Mouse (Mus musculus) mouse embryonic stem cell (cell line): ENCODE data around the gene Fbp1.

Source experiments
- in situ Hi-C, 2 experiments: fragments of 300-500 bp; cut with MboI; formaldehyde crosslinking; loops; 1 replicate in 1 of 2; 3 replicates in 1 of 2; pipeline ENCODE4 v1.14.3; 2019 to 2020; ENCODE audit warnings: low sequenced_read_pairs in 2 of 2, low pct_unique_long_range_greater_than_20kb in 1 of 2, mixed read lengths in 1 of 2; ENCODE audit not compliant: unreplicated experiment in 1 of 2

Gene Fbp1

DNA sequence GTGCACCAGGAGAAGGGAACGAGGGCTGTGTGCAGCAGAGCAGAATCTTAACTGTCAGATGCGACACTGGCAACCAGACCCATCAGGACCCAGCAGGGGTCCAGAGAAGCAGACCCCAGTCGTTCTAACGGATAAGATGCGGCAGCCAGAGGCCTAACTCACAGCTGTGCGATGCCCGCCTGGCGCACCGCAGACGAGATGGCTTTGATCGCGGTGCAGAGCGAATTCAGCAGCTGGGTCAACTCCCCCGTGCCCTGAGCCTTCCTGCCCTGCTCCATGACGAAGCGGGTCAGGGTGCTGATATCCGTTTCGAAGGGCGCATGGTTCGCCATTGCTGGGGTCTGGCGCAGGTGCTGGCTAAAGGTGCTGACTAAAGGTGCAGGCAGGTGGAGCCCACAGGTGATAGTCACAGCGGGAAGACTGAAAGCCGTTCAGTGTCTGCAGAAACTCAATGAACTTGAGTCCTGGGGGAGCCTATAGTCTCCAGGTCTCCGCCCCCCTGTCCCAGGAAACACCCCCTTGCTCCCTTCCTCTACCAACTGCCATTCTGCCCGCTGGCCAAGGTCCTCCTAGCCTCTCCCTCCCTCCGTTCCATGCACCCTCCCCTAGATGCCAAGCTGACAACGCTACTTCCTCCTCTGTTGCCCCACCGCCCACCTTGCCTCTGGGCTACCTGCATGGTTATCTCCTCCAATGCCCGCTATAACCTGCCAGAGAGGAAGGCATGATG, at the start of gene Fbp1:
TSS of gene Fbp1 (minus strand) at position 571 of the 730 bp plus-strand sequence.
- in situ Hi-C loops = no loop called here

DNA sequence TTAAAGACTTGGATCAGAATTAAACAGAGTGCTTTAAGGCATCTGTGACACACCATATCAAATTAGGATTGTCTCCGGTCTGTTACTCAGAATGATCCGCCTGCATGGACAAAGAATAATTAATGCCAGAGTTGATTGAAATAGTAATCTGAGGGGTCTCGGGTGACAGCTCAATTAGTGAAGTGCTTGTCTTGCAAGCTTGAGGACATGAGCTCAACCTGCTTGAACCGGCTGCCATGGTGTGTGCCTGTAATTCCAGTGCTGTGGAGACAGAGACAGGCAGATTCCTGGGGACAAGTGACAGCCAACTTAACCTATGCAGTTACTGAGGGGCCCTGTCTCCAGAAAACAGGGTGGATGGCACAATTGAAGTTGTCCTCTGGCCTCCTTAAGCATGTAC, 44.4 kb upstream of the Fbp1 start:
- in situ Hi-C loops = no loop called here

DNA sequence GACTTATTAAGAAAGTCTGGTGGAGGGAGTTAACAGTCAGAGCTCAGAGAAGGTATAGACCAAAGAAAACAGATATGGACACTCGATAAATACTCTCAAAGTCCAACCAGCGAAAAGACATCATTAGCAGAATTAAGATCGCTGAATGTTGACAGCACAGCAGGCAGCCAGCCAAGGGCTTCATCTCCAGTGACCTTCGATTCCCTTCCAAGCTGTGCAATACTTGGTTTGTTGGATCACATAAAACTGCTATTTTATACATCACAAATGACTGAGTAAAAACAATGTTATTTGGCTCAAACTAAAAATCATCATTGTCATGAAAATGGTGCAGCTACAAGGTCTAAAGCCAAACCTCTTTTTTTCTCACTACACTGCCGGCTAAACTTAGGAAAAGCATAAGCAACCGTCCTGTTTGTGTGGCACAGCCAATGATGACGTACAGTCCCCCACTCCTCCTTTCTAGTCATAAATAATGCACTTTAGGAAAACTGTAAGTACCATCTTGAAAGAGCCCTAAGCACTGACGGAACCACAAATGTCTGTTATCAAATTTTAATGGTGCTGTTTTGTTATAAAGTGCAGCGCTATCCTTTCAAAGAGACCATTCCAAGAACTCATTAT, 41.8 kb upstream of the Fbp1 start:
- in situ Hi-C loops = loop anchor here (10.0 kb wide), 2 partner anchors 395 to 405 kb away; no protein-coding TSS in a partner anchor

DNA sequence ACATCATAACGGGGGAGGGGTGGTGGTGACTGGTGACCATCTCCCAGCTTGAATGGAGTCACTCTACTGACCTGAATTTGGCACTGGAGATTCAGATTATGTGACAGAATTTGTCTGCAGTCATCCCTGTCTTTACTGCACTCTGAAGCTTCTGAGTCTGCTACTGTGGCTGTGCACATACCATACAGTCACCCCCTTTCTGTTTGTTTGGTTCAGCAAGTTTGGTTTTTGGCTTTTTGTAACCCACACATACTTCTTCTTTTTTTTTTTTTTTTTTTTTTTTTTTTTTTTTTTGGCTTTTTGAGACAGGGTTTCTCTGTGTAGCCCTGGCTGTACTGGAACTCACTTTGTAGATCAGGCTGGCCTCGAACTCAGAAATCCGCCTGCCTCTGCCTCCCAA, 41.1 kb upstream of the Fbp1 start:
- in situ Hi-C loops = loop anchor here (10.0 kb wide), 2 partner anchors 396 to 406 kb away; no protein-coding TSS in a partner anchor

DNA sequence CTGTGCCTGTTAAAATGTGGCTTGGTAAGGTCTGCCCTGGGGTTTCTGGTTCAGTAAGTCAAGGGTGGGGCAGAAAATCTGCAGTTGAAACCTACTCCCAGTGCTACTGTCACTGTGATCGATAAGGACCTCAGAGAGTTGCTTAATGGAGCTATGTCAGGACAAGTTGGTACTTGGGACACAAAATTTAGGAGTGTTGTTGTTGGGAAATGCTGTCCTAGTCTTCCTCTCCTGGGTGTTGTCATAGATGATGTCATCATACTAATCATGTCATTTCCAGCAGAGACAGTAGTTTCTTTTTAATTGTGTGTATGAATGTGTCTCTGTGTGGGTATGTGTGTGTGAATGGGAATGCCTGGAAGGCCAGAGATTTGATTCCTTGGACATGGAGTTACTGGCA, 39.4 kb upstream of the Fbp1 start:
- in situ Hi-C loops = loop anchor here (10.0 kb wide), 2 partner anchors 397 to 407 kb away; no protein-coding TSS in a partner anchor

DNA sequence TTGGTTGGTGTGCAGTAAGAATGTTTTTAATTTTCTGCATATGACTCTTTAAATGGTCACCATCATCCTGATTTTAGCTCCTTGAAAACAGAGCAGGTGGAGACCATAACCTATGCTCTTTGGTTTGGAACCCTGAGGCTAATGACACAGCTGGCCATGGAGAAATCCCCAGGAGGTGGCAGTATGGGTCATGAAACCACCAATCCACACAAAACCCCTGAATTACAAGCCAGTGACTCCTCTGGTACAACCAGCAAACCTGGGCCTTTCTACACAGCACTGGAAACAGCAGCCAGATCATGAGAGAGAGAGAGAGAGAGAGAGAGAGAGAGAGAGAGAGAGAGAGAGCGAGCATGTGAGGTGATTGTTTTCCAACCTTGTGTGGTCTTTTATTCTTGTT, 38.4 kb upstream of the Fbp1 start:
- in situ Hi-C loops = loop anchor here (10.0 kb wide), 2 partner anchors 398 to 408 kb away; no protein-coding TSS in a partner anchor

DNA sequence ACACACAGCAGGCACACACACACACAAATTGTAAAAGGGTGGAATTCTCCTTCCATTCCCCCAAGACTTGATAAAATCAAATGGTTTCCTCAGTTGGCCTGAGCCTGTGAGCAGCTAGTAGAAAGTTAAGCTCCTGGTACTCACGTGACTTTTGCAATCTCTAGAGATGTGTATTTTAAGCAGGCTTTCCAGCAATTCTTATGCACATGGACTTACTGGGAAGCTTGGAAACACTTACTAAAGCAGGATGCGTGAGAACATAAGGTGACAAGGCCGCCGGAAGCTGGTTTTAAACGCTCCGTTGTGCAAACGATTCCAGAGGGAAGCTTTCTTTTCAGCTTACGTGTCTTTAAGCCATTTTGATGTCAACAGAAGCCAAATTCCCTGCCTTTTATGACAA, 35.1 kb upstream of the Fbp1 start:
- in situ Hi-C loops = loop anchor here (10.0 kb wide), 2 partner anchors 402 to 412 kb away; no protein-coding TSS in a partner anchor

DNA sequence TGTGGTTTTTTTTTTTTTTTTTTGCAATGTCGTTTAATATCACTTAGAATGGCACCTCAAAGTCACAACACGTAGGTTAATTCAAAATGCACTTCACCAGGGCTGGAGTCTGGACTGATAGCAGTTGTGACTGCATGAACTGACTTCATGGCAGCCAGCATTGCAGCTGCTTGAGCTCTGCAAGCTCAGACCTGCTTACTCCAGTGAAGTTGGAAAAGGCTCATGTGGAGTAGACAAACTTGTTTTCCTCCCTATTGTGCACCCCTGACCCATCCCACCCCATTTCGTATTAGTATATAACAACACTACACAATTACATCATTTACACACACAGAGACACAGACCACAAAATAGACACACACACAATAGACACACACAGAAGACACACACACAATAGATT, 34.6 kb upstream of the Fbp1 start:
- in situ Hi-C loops = loop anchor here (10.0 kb wide), 2 partner anchors 402 to 412 kb away; no protein-coding TSS in a partner anchor

DNA sequence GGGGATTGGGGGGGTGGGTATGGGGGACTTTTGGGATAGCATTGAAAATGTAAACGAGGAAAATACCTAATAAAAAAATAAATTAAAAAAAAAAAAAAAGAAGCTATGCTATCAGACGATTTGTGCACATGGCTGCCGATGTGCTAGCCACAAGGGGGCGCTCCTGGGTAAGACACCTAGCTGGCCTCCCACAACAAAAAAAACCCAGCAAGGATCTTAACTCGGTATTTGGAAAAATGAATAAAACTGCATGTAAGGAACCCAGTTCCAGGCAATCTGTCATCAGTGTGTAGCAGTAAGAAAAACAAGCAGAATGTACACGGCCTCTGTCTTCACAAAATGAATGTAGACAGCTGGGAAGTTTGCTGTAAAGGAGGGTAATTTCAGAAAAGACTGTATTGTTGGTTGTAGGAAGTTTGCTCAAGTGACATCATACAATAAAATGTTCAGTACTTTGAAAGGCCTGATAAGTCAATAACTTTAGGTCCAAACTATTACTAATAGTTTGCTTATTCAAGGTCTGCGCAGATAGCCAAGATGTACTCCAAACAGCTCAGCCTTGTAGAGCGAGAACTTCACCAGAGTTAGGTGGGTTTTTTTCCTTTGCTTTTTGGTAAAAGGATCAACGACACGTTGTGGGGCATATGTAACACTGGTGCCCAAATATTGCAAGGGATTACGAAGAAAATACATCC, 31.7 kb upstream of the Fbp1 start:
- in situ Hi-C loops = loop anchor here (10.0 kb wide), 2 partner anchors 405 to 415 kb away; no protein-coding TSS in a partner anchor

DNA sequence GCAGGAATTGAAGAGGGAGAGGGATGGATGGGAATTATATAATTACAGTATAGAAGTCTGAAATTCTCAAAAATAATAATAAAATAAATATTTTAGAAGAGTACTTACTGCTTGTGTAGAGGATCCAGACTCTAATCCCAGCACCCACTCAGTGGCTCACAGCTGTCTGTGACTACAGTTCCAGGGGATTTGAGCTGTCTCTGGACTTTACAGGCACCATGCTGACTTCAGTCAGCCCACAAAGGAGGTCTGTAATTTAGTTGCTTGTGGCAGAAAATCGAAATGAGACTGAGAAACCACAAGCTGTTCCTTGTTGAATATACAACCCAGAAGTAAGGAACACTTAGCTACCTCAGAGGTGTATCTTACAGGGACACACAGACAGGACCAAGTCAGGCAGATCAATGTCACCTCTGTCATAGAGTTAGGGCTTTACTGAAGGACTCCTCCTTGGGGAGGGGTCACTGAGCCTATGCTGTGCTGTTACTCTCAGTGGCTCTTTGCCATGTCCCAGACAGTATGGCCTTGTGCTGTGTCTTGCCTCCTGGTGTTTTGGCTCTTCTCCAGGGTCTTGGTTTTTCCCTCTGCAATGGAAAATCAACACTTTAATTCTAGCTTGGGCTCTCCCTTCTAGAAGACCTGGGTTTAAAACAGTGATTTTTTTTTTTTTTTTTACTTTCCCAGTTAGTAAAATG, 29.5 kb upstream of the Fbp1 start:
- in situ Hi-C loops = no loop called here

DNA sequence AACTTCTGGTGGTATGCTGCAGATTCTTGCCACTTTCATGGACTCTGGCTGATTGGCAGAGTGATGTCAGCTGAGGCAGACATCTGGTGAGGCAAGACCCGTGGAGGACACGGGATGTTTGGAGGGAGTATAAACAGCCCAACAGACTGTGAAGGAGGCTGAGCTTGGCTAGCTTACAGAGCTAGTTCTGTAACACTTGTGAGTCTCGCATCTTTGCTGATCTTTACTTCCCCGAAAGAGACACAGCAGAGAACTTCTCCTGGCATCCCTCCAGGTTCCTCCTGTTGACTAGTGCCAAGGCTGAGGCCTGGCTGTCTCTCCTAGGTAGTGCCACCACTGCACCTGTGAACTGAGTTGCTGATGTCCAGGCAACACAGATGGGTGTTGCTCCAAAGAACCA, 28.6 kb upstream of the Fbp1 start:
- in situ Hi-C loops = no loop called here

DNA sequence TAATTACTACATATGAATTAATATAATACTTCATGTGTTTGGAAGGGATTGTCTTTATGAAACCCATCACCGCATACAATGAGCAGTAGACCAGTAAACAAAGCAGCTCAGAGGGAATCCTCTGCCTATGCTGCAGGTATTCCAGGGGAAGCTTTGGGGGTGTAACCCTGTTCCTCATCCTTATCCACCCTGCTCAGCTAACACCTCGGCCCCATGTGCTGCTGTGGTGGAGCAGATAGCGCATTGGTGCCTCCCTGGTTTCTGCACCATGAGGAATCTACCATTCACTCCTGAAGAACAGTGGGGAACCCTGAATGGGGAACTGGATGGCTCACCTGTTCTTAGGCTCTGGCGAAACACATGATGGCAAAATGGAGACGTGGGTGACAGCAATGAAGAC, 23.5 kb upstream of the Fbp1 start:
- in situ Hi-C loops = no loop called here

DNA sequence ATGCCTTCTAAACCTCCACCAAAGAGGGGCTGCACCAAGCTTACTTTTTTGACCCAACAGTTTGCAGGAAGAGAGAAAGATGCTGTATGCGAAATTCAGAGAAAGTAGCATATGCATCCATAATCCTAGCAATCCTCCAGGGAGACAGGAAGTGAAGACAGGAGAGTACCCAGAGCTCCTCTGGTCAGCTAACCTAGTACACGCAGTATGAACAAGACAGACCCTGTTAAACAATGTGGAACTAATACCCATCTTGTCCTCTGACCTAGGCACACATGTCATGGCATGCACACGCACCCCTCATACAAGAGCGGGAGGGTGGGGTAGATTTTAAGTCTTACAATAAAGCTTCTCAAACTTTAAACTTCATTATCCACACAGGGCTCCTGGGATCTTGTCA, 22.1 kb upstream of the Fbp1 start:
- in situ Hi-C loops = no loop called here

DNA sequence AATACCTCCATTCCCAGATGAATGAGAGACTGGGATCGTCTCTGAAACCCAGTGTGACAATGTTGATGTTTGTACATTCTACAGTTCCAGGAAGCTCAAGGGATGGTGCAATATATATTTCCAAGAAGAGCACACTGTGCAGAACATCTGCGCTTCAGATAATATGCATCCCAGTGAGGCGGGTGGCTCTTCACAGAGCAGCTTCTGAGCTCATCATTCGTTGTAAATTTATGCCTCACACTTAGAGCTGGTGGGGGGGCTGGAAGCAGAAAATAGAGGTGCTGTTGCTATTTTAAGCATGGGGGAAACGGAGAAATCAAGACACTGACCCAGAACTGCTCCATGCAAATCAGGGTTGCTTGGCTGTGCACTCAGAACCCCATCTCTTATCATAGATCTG, 21.7 kb upstream of the Fbp1 start:
- in situ Hi-C loops = no loop called here

DNA sequence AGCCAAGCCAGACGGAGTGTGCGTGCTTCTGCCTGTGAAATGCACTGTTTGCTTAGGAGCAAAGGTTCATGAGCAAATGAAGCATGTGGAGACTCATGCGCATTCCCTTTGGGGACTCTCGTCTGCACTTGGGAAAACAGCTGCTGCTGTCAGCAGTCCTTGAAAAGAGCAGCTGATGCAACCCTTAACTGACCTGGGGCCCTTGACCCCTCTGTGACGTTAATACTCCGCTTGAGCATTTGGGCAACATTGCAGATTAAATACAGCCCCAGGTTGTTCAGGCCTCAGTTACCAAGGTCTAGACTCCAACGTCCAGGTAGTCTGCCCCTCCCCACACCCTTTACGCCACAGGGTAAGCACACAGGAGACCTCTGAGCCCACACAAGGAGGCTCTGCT, 20.1 kb upstream of the Fbp1 start:
- in situ Hi-C loops = no loop called here

DNA sequence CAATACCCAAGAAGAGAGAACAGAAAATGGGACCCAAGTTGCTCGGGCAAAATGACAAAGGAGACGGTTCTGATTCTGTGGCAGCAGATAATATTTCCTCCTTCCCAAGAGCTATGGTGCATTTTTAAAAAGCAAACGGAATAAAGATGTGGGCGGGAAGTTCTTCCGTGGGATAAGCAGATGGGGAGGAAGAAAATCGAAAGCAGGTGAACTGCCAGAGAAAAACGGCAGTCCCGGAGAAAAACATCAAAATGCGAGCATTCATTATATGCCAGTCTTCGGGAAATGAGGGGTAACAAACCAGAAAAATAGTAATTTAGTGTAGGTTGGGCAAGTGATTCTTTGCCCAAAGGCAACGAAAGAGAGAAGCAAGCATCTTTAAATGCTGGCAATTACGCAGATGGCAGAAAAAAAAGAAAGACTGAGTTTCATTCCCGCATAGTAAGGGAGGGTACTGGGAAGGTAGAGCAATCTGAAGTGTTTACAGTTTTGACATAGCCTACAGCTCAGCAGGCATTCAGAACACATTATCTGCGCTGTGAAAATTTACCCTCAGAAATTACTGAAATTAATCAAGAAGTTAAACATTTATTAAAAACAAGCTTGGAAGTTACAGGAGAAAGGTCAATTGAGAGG, 19.6 kb upstream of the Fbp1 start:
- in situ Hi-C loops = no loop called here

DNA sequence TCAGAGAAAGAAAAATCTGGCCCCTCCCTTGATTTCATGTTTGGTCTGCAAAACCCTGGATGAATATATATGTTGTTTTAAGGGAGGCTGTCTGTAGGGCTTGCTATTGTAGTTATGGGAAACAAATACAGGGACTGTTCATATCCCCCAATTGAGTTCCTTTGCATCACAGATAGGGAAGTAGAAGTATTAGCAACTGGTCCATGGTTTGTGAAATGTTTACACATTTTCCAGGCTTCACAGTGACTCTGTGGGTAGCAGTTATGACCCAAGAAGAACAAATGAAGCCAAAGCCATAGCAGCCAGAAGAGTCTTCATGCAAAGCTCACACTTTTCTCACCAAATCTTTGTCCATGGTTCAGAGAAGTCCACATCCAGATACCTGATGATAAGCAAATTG, 13.1 kb upstream of the Fbp1 start:
- in situ Hi-C loops = no loop called here

DNA sequence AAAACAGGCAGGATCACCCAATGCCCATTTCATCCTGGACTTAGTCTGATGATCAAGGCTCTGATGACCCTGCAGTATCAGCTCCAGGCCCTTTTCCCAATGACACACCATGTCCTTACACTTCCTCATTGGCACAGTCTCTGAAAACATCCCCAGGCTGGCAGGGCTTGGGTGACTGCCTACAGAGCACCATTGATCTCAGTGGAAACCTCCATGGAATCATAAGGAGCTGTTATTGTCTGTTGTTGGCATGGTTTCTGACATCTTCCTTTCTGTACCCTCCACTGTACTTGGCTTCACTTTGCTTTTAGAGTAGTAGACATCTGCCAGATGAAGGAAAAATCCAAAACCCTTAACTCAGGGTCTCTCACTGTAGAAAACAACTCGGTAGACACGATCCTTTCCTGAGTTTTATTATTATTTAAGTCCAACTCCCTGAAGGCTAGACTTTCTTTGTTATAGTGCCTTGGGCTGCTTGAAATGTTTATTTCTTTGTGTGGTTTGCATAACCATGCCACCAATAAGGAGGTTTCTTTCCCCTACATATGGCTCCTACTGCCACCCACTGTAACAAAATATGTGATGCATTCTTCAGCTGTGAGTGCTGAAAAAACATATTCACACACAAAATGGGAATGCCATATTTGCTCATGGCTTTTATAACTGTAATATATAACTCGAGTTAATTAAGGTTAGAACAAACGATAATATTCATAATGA, 10.0 kb upstream of the Fbp1 start:
- in situ Hi-C loops = no loop called here
